Mouse (Mus musculus): Measurements from ENCODE around the gene Tedc1. TPM values are rescaled to one million over a fixed set of nuclear protein-coding genes. Genes with fewer than 3 reads are reported as not detected.

Gene Tedc1
- total RNA-seq, 2 experiments from 2014 or later = 0.61 to 0.83 TPM

DNA sequence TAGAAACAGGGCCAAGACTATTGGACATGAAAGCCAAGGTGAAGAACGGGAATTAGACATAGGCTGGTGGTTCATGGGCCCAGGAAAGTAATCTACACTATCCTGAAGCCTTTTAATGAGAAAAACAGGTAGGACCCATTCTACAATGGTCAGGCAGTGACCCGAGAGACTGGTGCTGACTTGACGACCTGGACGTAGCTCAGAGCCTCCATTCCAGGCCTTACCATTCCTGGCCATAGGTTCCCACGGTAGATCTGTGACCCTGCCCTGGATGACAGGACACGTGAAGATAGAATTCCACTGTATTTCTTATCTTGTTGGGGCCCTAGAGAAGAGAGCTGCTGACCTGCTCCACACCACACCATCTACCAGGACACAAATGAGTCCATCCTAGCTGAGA lies 17.9 kb upstream of the Tedc1 start:
- DNase-seq (ENCODE audit: low spot score) = no peak
- intact Hi-C loops (cut with DNase I) = loop anchor here (2.0 kb wide), 1 partner anchor 17 kb away; no protein-coding TSS in a partner anchor

DNA sequence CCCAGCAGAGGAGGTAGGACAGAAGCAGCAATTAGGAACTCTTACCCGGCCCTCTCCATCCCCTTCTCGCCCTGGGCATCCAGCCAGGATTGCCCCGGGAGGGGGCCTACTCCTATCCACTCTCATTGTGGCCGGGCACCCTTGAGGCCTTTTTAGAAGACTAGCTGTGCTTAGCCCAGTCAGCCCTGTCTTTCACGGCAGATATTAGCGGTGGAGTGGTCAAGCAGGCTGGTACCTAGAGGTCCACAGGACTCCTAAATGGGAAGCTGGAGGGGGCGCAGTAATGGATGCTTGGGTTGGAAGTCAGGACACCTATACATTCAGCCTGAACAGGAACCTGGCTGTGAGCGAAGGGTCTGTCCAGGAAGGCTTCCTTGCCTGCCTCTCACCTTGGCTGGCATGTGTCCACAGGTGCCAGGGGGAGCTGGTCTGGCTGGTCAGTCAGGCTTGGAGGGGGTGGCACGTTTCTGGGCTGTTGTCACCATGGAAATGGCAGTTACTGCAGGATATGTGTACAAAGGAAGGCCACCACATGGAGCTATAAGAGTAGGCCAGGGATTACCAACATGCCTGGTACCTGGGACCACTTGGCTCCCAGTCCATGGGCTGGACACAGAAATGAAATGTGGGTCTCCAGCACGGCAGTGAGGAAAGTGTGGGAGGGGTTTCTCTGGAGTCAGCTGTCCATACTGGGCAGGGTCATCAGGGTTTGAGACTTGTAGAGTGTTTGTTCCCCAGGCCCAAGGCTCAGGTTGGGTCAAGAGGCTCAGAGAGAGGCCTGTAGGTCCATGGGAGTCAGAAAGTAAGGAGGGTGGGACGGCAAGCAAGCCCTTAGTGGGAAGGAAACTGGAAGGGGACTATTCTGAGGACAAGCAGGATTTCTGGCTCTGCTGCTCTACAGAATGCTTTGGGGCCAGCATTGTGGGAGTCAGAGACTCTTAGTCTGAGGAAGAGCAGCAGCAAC lies 17.0 kb upstream of the Tedc1 start:
- intact Hi-C loops (cut with DNase I) = loop anchor here (2.0 kb wide), 1 partner anchor 18 kb away; no protein-coding TSS in a partner anchor
- no peak for DNase-seq (ENCODE audit: low spot score)

DNA sequence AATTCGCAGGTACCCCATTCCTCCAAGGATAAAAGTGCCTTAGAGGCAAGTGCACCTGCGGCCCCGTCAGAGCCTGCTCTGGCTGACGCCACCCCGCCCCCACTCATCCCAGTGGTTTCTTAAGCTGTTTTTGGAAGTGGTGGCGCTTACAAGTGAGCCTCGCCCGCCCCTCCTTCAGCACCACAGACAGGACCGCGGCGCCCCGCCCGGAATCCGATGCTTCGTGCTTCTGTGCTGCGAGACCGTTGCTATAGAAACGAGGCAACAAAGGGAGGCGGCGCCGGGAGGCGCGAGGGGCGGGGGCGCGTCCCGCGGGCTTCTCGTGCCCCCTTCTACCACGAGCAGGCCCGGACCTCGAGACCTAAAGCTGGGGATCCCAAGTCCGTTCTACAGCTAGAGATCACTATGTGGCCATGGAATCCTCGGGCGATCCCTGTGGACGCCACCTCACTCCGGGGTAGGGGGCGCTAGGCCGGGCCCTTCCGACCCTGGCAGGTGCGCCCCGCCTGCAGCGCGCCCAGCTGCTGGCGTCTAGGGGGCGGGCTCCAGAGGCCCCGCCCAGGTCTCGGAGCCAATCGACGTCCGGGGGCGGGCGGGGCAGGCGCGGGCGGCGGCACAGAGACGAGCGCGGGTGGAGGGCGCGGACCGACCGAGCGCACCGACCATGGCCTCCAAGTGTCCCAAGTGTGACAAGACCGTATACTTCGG lies 16.2 kb upstream of the Tedc1 start, which contains the start of gene Crip2:
Gene Crip2 (plus strand): TSS at position 329 of the 708 bp plus-strand sequence.
- intact Hi-C loops (cut with DNase I) = loop anchor here (2.0 kb wide), 2 partner anchors 15 to 19 kb away; no protein-coding TSS in a partner anchor
- DNase-seq (ENCODE audit: low spot score) = peak; percentile 90

DNA sequence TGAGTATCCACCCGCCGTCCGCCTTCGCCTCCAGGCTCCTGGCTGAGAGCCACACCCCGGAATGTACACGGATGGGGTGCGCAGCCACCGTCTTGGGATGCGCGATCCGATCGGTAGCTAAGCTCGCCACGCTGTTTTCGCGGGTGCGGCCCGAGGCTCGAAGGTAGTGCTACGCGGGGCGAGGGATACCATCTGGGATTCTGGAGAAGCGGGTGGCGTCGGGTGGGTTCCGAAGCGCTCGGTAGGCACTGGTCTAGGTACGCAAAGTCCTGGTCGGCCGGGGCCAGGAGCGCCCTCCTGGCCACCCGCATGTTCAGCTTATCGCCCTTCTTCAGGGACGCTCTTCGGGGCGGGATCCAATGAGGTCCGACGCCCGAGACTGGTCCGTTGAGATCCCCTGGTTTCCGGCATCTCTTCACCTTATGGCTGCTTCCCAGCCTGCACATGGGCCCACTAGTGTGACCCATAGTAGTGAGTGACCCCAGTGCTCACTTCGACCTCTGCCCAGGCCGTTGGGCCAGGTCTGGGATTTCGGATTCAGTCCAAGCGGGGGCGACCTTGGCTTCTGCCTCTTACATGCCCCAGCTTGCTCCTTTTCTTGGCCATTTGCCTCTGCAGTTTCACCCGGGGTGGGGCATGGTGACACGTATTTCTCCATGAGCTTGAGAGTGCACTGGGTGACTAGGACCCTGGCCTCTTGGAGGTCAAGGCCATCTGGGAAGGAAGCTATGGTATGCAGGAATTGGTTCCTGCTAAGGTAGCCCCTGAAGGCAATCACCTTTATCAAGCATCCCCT lies 15.4 kb upstream of the Tedc1 start:
- DNase-seq (ENCODE audit: low spot score) = peak; percentile 57
- intact Hi-C loops (cut with DNase I) = loop anchor here (2.0 kb wide), 1 partner anchor 14 kb away; no protein-coding TSS in a partner anchor

DNA sequence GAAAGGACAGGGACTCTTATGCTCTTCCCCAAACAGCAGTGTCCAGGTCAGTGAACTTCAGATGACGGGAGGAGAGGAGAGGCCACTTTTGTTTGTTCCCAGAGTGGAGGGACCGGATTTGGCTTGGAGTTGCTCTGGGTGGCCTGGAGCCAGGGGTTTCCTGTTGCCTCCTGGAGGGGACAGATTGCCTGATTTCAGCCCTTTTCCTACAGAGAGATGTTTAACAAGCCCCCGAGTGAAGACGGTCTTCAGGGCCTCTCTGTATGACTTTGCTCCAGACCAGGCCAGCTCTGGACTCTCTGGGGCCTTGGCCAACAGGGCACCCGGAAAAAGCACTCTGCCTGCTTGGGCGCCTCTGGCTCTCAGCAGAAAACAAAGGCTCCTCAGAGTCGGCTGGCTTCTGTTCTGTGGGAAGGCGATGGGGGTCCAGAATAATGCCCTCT lies 14.7 kb upstream of the Tedc1 start:
- peak; percentile 54 for DNase-seq (ENCODE audit: low spot score)
- intact Hi-C loops (cut with DNase I) = loop anchor here (2.0 kb wide), 1 partner anchor 13 kb away; no protein-coding TSS in a partner anchor

DNA sequence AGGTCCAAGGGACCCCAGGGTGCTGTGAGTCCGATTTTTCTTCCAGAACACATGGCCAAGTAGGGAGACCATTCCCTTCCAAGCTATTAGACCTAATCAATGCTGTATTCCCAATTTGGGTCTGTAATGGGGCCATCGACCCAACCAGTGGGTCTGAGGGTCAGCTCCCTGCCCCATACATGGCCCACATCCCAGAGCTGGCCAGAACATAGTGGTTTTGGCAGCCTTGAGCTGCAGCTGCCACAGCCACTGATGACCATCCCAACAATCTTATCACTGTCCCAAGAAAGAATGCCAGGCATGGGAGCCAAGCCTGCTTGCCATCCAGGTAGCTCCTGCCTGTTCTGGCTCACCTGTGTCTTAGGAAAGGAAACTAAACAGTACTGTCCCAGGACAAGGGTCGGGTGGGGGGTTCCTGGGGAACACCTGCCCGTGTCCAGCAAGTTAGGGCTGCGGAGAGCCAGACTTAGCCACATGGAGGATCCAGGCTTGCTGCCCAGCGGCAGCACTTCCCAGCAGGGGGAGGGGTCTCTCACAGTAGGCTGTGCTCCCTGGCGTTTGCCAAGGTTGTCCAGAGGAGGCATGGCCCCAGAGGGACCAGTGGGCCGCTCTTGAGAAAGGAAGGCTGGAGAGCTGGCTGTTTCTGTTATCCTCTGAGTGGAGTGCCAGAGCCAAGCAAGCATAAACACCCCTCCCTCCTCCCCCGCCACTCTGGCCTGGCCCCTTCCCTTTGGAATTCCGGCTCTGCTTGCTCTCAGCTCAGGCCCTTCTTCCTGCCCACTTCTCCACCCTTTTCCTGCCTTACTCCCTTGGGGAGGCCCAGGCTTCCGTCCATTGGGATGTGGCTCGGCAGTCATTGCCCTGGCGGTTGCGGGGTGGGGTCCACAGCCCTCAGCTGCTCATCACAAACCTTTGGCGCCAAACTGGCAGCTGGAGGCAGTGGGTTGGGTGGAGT lies 13.9 kb upstream of the Tedc1 start:
- DNase-seq (ENCODE audit: low spot score) = peak; percentile 92
- intact Hi-C loops (cut with DNase I) = no loop called here

DNA sequence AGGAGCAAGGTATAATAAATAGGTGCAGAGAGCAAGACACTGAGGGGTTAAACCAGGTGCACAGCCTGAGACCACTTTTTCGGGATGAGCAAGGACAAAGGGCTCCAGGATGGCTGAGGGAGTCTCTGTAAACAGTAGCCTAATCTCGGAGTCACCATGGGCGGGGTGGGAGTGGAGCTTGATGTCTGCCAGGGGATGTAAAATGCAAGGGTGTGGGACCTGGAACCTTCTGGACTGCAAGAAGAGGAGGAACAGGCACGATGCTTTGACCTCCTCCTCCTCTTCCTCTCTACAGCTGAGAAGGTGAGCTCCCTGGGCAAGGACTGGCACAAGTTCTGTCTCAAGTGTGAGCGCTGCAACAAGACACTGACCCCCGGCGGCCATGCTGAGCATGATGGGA lies 13.1 kb upstream of the Tedc1 start:
- intact Hi-C loops (cut with DNase I) = no loop called here
- peak; percentile 46 for DNase-seq (ENCODE audit: low spot score)

DNA sequence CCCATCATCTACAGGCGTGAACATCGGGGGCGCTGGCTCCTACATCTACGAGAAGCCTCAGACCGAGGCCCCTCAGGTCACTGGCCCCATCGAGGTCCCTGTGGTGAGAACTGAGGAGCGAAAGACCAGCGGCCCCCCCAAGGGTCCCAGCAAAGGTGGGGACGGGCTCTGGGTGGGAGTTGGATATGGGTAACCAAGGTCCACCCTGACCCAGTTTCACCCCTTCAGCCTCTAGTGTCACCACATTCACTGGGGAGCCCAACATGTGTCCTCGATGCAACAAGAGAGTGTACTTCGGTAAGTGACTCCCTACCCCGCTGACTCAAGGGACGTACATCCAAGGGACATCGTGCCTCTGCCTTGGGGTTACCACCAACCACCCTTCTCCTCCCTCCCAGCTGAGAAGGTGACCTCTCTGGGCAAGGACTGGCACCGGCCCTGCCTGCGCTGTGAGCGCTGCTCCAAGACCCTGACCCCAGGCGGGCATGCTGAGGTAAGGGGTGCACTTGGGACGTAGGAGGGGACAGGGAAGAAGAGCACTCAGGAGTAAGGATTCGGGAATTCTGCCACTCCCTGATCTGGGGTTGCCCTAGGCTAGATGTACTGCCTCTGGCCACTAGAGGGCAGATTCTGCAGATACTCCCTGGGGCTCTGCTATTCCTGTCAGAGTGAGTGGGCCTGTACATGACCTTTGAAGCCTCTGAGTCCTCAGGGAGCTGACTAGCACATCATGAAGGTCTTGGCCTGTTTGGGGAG lies 12.0 kb upstream of the Tedc1 start:
- no peak for DNase-seq (ENCODE audit: low spot score)
- intact Hi-C loops (cut with DNase I) = no loop called here

DNA sequence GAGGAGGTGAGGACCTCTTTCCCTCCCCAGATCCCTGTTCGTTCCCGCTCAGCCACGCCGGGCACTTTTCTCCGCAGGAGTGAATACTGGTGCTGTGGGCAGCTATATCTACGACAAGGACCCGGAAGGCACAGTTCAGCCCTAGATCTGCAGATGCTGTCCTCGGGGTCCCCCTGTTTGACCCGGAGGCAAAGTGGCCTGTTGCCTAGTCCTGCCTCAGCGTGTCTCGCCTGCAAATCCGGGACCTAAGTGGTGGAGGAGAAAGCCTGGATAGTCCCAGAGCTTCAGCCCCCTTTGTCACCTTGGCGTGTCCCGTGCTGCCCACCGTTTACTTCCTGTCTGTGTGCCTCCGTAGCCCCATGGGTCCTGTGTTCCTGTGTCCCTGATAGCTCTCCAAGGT lies 11.3 kb upstream of the Tedc1 start:
- no peak for DNase-seq (ENCODE audit: low spot score)
- intact Hi-C loops (cut with DNase I) = no loop called here

DNA sequence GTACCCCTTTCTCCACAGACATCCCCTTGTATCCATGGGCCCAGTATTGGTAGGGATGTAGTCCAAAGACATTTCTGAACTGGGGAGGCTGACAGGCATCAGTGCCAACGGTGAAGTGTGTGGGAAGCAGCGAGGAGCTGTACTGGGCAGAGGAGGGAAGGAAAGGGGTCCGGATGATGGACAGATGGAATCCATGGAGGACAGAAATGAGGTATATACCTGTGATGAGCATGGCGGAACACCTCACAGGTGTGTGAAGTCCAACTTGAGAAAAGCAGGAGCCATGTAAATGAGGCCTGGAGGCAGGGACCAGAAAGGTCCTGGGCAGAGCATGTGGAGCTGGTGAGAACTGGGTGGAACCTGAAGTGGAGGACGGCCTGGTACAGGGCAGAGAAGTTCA lies 10.6 kb upstream of the Tedc1 start:
- intact Hi-C loops (cut with DNase I) = no loop called here

DNA sequence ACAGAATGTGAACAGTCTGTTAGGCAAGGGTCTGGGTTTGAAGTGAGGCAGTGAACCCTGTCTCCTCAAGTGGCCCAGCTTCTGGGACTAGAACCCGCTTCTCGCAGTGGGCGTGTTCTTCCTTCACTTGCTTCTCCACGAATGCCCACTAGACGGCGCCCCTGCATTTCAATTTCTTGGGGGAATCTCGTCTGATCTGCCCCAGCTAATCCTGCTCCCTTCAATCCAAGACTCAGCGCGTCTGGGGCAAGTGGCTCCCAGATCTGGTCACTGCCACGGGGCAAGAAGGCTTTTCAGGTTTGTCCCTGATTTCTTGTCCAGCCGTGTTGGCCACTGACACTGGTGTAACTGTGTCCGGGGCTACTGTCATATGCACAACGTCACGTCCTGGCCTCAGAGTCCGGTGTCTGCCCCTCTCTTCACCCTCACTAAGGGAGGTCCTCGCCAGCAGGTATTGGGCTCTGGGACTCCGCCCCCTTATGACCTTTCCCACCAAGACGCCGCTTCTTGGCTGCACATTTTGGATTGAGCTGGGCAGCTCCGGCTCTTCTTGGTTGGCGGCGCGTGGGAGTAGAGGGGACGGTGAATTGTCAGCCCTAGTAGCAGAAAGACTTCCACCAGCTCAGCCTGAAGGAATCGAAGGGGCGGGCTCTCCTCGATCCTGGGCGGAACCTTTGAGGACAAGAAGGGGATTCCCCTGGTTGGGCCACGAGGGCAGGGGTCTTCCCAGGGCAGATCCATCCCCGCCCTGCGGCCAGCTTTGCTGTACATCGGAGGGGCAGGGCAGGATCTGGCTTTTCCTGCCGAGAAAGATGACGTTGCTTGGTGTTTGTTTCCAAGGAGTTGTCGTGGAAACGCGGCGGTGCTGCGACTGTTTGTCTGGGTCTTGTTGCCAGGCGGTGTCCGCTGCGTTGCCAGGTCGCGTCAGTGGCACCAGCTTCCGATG lies 9.8 kb upstream of the Tedc1 start, which contains the start of gene Crip1:
Gene Crip1 (plus strand): TSS at position 205 of the 946 bp plus-strand sequence.
- DNase-seq (ENCODE audit: low spot score) = peak; percentile 85
- intact Hi-C loops (cut with DNase I) = no loop called here

More for the DNA sequence above, 10.6 kb upstream of the Tedc1 start:
- no peak for DNase-seq (ENCODE audit: low spot score)

DNA sequence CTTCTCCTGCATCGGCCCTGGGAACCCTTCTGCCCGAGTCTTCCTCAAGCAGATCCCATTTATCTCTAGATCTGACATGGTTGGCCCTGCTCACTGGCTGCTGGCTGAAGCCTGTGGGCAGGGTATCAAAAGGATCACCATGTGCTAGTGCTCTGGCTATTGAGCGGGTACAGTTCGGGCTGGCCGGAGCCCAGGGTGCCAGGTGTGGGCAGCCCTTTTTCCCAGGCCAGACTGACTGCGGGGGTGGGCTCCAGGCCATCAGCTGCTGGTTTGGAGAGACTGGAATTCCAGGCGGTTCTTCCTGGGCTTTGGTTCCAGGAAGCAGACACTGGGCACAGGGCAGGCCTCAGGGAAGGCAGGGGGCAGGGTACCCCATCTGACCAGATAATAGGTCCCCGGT lies 8.7 kb upstream of the Tedc1 start:
- DNase-seq (ENCODE audit: low spot score) = peak; percentile 31

DNA sequence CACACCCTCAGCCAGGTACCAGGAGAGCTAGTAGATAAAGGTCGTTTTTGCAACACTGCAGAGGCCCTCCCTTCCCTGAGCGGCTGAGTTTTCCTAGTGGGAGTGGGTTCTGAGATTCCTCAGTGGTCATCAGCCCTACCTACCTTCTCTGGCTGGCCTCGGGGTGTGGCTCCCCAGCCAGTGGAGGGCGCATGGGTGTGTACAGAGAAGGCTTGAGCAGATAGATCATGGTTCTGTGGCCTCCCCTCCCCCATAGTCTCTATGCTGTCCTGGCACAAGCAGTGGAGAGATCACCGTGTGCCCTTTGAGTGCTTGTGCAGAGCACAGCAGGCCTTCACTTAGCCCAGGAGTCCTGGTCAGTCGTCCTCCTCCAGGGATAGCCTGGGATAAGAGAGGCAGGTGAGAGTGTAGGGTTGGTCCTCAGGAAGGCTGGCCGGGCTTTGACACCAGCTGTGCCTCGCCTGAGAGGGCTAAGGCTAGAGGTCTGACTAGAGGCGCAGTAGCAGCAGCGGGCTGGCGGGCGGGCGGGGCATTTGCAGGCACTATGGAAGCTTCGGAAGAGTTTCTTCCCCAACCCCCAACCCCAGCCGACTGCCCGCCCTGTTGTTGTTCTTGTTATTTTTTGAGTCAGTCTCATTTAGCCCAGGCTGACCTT lies 7.7 kb upstream of the Tedc1 start:
- intact Hi-C loops (cut with DNase I) = no loop called here
- DNase-seq (ENCODE audit: low spot score) = peak; percentile 54

More for the DNA sequence above, 8.7 kb upstream of the Tedc1 start:
- intact Hi-C loops (cut with DNase I) = no loop called here

DNA sequence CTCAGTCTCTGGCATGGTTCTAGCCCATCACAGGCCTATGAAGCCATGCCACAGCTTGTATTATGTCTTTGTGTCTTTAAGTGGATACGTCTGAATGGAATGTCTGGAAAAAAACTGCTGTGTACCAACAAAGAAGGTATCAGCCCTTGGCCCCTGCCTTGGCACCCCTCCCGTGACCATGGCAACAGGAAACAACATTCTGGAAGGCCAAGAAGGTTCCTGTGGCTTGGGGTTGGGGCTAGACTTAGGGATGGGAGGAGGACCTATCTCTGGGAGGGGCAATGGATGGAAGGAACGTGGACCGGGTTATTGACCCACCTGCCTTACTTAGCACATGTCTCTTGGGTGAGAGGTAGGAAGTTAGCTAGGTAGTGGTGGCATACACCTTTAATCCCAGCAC lies 6.9 kb upstream of the Tedc1 start:
- DNase-seq (ENCODE audit: low spot score) = peak; percentile 35
- intact Hi-C loops (cut with DNase I) = no loop called here

DNA sequence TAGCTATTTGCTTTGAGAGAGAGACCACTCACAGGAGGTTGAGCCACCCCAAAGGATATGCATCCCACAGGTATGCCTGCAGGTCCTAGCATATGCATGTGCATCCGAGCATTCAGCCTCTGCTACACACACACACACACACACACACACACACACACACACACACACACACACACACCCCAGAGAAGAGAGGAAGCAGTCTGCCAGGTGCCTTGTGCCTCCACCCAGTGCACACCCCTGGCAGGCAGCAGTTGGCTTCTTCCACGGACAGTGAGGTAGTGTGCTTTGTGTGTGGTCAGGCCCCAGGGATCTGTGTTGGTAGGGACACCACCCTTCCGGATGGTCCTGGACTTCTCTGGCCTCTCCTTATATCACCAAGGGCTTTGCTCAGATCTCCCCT lies 6.3 kb upstream of the Tedc1 start:
- intact Hi-C loops (cut with DNase I) = loop anchor here (2.0 to 5.0 kb wide), 2 partner anchors 73 to 148 kb away; partner anchors contain the start of gene Brf1

DNA sequence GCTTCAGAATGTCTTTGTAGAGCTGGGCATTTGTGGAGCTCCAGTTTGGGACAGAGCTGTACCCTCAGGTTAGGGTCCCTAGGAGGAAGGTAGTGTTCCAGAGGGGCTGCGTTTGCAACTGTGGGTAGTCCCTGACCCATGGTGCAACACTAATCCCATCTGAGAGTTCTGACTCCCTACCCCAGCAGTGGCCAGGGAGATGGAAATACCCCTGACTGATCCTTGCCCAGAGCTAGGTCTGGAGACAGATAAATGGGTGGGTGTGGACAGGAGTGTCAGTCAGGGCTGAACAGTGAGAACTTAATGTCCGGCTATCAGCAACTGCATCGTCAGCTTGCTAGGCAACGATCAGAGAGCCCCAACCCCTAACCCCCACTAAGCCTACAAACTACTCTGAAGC lies 5.6 kb upstream of the Tedc1 start:
- DNase-seq (ENCODE audit: low spot score) = no peak
- intact Hi-C loops (cut with DNase I) = loop anchor here (2.0 to 5.0 kb wide), 2 partner anchors 74 to 148 kb away; partner anchors contain the start of gene Brf1

More for the DNA sequence above, 6.3 kb upstream of the Tedc1 start:
- DNase-seq (ENCODE audit: low spot score) = no peak
